Mouse (Mus musculus): Measurements from ENCODE around the gene Nup107.

Nup107 gene

GRCm38 (mm10) chr10:117801886-117802285, 9.4 kb upstream of the Nup107 start:
- no peak for DNase-seq (ENCODE audit: low read depth, low spot score)

- DNase-seq (ENCODE audit: low read depth, low spot score) = no peak
These were observed 7.3 kb upstream of the Nup107 start for GRCm38 (mm10) chr10:117799806-117800205.

- DNase-seq (ENCODE audit: low read depth, low spot score) = no peak
These were observed 6.0 kb upstream of the Nup107 start for GRCm38 (mm10) chr10:117798436-117799035.

- no peak for DNase-seq (ENCODE audit: low read depth, low spot score)
These were observed 5.2 kb upstream of the Nup107 start for GRCm38 (mm10) chr10:117797684-117798083.

- no peak for DNase-seq (ENCODE audit: low read depth, low spot score)
These were observed 4.6 kb upstream of the Nup107 start for GRCm38 (mm10) chr10:117797106-117797505.

- DNase-seq (ENCODE audit: low read depth, low spot score) = no peak
These were observed 3.7 kb upstream of the Nup107 start for GRCm38 (mm10) chr10:117796181-117796580.

- no peak for DNase-seq (ENCODE audit: low read depth, low spot score)
These were observed 2.7 kb upstream of the Nup107 start for GRCm38 (mm10) chr10:117795206-117795605.

GRCm38 (mm10) chr10:117793436-117794030, 1.0 kb upstream of the Nup107 start:
- no peak for DNase-seq (ENCODE audit: low read depth, low spot score)

- DNase-seq (ENCODE audit: low read depth, low spot score) = no peak
These were observed 1.4 kb downstream of the Nup107 start for GRCm38 (mm10) chr10:117791171-117791470.

- DNase-seq (ENCODE audit: low read depth, low spot score) = no peak
These were observed 1.9 kb downstream of the Nup107 start for GRCm38 (mm10) chr10:117790421-117791170.

GRCm38 (mm10) chr10:117790011-117790410, 2.5 kb downstream of the Nup107 start:
- DNase-seq (ENCODE audit: low read depth, low spot score) = no peak

- DNase-seq (ENCODE audit: low read depth, low spot score) = no peak
These were observed 7.9 kb downstream of the Nup107 start for GRCm38 (mm10) chr10:117784646-117785045.

- no peak for DNase-seq (ENCODE audit: low read depth, low spot score)
These were observed 8.6 kb downstream of the Nup107 start for GRCm38 (mm10) chr10:117783786-117784420.

- no peak for DNase-seq (ENCODE audit: low read depth, low spot score)
These were observed 9.8 kb downstream of the Nup107 start for GRCm38 (mm10) chr10:117782491-117783260.

- DNase-seq (ENCODE audit: low read depth, low spot score) = no peak
These were observed 10.4 kb downstream of the Nup107 start for GRCm38 (mm10) chr10:117782056-117782455.

GRCm38 (mm10) chr10:117781021-117781725, 11.3 kb downstream of the Nup107 start:
- no peak for DNase-seq (ENCODE audit: low read depth, low spot score)

- DNase-seq (ENCODE audit: low read depth, low spot score) = no peak
These were observed 12.1 kb downstream of the Nup107 start for GRCm38 (mm10) chr10:117780306-117780911.

GRCm38 (mm10) chr10:117779581-117780305, 12.8 kb downstream of the Nup107 start:
- no peak for DNase-seq (ENCODE audit: low read depth, low spot score)

- DNase-seq (ENCODE audit: low read depth, low spot score) = no peak
These were observed 13.6 kb downstream of the Nup107 start for GRCm38 (mm10) chr10:117778951-117779350.

GRCm38 (mm10) chr10:117778328-117778910, 14.1 kb downstream of the Nup107 start:
- DNase-seq (ENCODE audit: low read depth, low spot score) = no peak
